Mouse (Mus musculus) bone marrow, adult 2 months (tissue): ENCODE results near the gene Nkx2-3.

Experiments
- CTCF ChIP-seq: fragments of 200-500 bp; IDR thresholded peaks from 2 replicates; pipeline ENCODE4 v1.5.1; 2011; ENCODE audit warnings: low read length, control low read depth; ENCODE audit not compliant: control insufficient read depth, insufficient read depth
- POLR2A ChIP-seq: fragments of 200-500 bp; IDR thresholded peaks from 2 replicates; pipeline ENCODE4 v1.6.1; 2011; ENCODE audit warnings: low read depth, mild to moderate bottlenecking, control low read depth, low read length, borderline replicate concordance; ENCODE audit not compliant: control insufficient read depth

DNA sequence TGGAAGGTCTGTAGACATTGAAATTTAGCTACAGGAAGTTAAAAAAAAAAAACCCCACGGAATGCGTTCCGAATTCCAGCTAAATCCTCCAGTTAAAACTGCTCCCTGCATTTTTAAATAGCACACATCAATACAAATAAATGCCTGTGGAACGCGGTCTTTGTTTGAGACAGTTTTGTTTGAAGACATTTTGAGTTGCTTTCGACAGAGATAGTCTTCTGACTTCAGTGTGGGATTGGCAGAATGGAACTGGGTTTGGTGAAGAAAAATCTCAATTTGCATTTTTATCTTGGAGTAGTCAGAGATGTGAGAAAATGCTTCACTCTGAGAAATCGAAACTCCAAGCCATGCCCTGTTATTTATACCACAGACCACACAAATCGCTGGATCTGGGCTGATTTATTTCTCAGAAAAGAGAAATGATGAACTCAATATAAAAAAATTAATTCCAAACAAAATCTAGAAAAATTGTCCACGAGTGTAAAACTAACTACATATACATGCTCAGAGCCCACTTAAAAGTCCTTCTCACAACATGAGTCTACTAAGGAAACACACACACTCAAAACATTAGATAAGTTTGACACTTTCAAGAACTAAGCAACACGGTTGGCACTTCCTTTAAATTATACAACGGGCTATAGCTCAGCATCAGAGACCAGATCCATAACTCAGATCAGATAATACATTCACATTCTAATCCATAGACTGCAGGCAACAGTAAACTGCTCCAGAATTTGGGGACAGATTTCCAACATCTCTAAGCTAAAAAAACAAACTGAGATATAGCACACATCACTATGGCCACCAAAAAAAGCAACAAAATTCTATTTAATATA, 4.1 kb upstream of the Nkx2-3 start:
- no peak for TF ChIP-seq CTCF
- TF ChIP-seq POLR2A: no peak
